Mouse (Mus musculus) intestine, embryonic 14.5 days (tissue): Measurements from ENCODE around the gene Gm49661. TPM values are rescaled to one million over a fixed set of nuclear protein-coding genes. Genes with fewer than 3 reads are reported as not detected.
A peak's percentile ranks its signal among the peaks of the same experiment; 100 is the strongest.

ENCODE experiments used
- ATAC-seq: fragments of 200-750 bp; cut with Nextera tagmentation; replicated peaks from 2 replicates; pipeline ENCODE4 v1.8.0; 2017; ENCODE audit warnings: low read depth, moderate number of reproducible peaks, moderate TSS enrichment, moderate library complexity; ENCODE audit not compliant: low FRiP score, low TSS enrichment
- DNase-seq: peaks from one replicate; pipeline ENCODE4 v3.0.0-alpha.2; 2018; ENCODE audit warnings: low spot score
- H3K27ac ChIP-seq: fragments of 300-500 bp; sonication (generic); 2 replicates; pipeline ENCODE4 v1.5.1; 2014; ENCODE audit warnings: low read depth, mild to moderate bottlenecking, control low read depth
- H3K27me3 ChIP-seq: fragments of 300-500 bp; sonication (generic); replicated peaks from 2 replicates; pipeline ENCODE4 v1.6.1; 2014; ENCODE audit warnings: low read length, control low read depth; ENCODE audit not compliant: control insufficient read depth, insufficient read depth
- H3K36me3 ChIP-seq: fragments of 300-500 bp; sonication (generic); 2 replicates; pipeline ENCODE4 v1.6.1; 2014; ENCODE audit warnings: low read length, control low read depth; ENCODE audit not compliant: control insufficient read depth, insufficient read depth
- H3K4me1 ChIP-seq: fragments of 300-500 bp; sonication (generic); replicated peaks from 2 replicates; pipeline ENCODE4 v1.6.1; 2014; ENCODE audit warnings: low read length, control low read depth, mixed read lengths; ENCODE audit not compliant: control insufficient read depth, insufficient read depth
- H3K4me2 ChIP-seq: fragments of 300-500 bp; sonication (generic); 2 replicates; pipeline ENCODE4 v1.6.1; 2014; ENCODE audit warnings: low read length
- H3K4me3 ChIP-seq: fragments of 300-500 bp; sonication (generic); 2 replicates; pipeline ENCODE4 v1.5.1; 2014; ENCODE audit warnings: low read depth, low read length, control low read depth, mixed read lengths
- H3K9ac ChIP-seq: fragments of 300-500 bp; sonication (generic); 2 replicates; pipeline ENCODE4 v1.6.1; 2014; ENCODE audit warnings: mild to moderate bottlenecking, low read length
- H3K9me3 ChIP-seq: fragments of 300-500 bp; sonication (generic); 2 replicates; pipeline ENCODE4 v1.6.1; 2016; ENCODE audit warnings: low read length, control low read depth; ENCODE audit not compliant: control insufficient read depth
- WGBS: fragments of 180-500 bp; shearing (Covaris S2); extraction: QIAGEN DNeasy Blood & Tissue Kit; methylation state at CpG from one replicate; pipeline ENCODE4 v1.1.7; 2014; 5-methylcytosine and 5-hydroxymethylcytosine counted together
- polyA plus RNA-seq: library from polyadenylated mRNA; unstranded; fragments of >200 nt; fragmentation: Nextera tagmentation; extraction: Ambion mirVana; gene quantifications from 2 replicates; pipeline ENCODE4 v1.2.1, GENCODE M21; 2014

The Gm49661 gene
- not detected in 2 replicates for polyA plus RNA-seq

- Histone ChIP-seq H3K4me1 (peaks cover 26% of the 10 kb centered on the region), H3K4me2 (peak within 1 kb of the TSS; percentile 87), H3K9me3 (no peaks in the 10 kb centered on the region), H3K27me3 (no peaks in the 10 kb centered on the region), H3K36me3 (peaks cover 39% of the 10 kb centered on the region), H3K27ac (peak within 1 kb of the TSS; percentile 81), H3K4me3 (peak within 1 kb of the TSS; percentile 68), H3K9ac (peak within 1 kb of the TSS; percentile 87)
- DNase-seq, result peak; percentile 93
- WGBS, result under 1% methylated on average over 56 of the region's 56 CpGs
- peak; percentile 80 for ATAC-seq
Observed at GRCm38 (mm10) chr8:84969241-84970134, at the start of gene Gm49661, which contains the start of the genes Prdx2 and Rnaseh2a. Gene Gm49661, minus strand, starts transcription at chr8:84969433. Gene Prdx2, plus strand, starts transcription at chr8:84969587. Gene Rnaseh2a, minus strand, starts transcription at chr8:84969767.

GRCm38 (mm10) chr8:85017209-85017608 lies 48.0 kb upstream of the Gm49661 start:
- Histone ChIP-seq H3K27ac (no peak overlapping the region), H3K4me2 (no peak overlapping the region), H3K27me3 (peaks cover 18% of the 10 kb centered on the region; the same call in 1 of the 2 replicates), H3K4me3 (no peak overlapping the region), H3K9me3 (no peaks in the 10 kb centered on the region), H3K36me3 (peaks cover 39% of the 10 kb centered on the region), H3K9ac (no peak overlapping the region), H3K4me1 (no peaks in the 10 kb centered on the region)
- DNase-seq (no peak), ATAC-seq (no peak)
- 44% methylated on average over 5 of the region's 5 CpGs for WGBS

GRCm38 (mm10) chr8:85016724-85017123 lies 47.5 kb upstream of the Gm49661 start:
- WGBS, result 68% methylated on average over 10 of the region's 10 CpGs
- H3K4me2 ChIP-seq, result no peak overlapping the region

GRCm38 (mm10) chr8:85014431-85014830 lies 45.2 kb upstream of the Gm49661 start, which contains the start of gene Best2:
Gene Best2, minus strand, starts transcription at chr8:85014531.
- H3K36me3 ChIP-seq, result peaks cover 20% of the 10 kb centered on the region
- H3K4me3 ChIP-seq, result peak within 1 kb of the TSS; percentile 17
- ATAC-seq (no peak), DNase-seq (no peak)
- WGBS, result 53% methylated on average over 2 of the region's 2 CpGs
- no peaks in the 10 kb centered on the region for H3K9me3 ChIP-seq
- no peak within 1 kb of the TSS for H3K9ac ChIP-seq
- H3K27me3 ChIP-seq, result peaks cover 37% of the 10 kb centered on the region
- no peak within 1 kb of the TSS for H3K27ac ChIP-seq
- H3K4me2 ChIP-seq, result peak within 1 kb of the TSS; percentile 46
- H3K4me1 ChIP-seq, result no peaks in the 10 kb centered on the region

More at GRCm38 (mm10) chr8:85016724-85017123, 47.5 kb upstream of the Gm49661 start:
- Histone ChIP-seq H3K4me3 (no peak overlapping the region), H3K27me3 (peaks cover 19% of the 10 kb centered on the region), H3K36me3 (peaks cover 35% of the 10 kb centered on the region), H3K9ac (no peak overlapping the region), H3K4me1 (no peaks in the 10 kb centered on the region), H3K27ac (no peak overlapping the region), H3K9me3 (no peaks in the 10 kb centered on the region)
- no peak for DNase-seq
- no peak for ATAC-seq

GRCm38 (mm10) chr8:85013230-85013840 lies 44.1 kb upstream of the Gm49661 start:
- Histone ChIP-seq H3K9ac (no peak overlapping the region), H3K9me3 (no peaks in the 10 kb centered on the region), H3K4me3 (peak overlapping the region; percentile 17), H3K27ac (no peak overlapping the region), H3K27me3 (peaks cover 45% of the 10 kb centered on the region), H3K4me2 (peak overlapping the region; percentile 46), H3K4me1 (no peaks in the 10 kb centered on the region), H3K36me3 (peaks cover 9% of the 10 kb centered on the region)
- peak; percentile 59 for ATAC-seq
- peak; percentile 83 for DNase-seq
- 3% methylated on average over 23 of the region's 26 CpGs for WGBS

- peaks cover 53% of the 10 kb centered on the region for H3K27me3 ChIP-seq
- no peak overlapping the region for H3K27ac ChIP-seq
- H3K9me3 ChIP-seq, result no peaks in the 10 kb centered on the region
- no peak for ATAC-seq
- H3K9ac ChIP-seq, result no peak overlapping the region
- no peak for DNase-seq
- H3K36me3 ChIP-seq, result no peaks in the 10 kb centered on the region
- no peaks in the 10 kb centered on the region for H3K4me1 ChIP-seq
- WGBS, result 12% methylated on average over 28 of the region's 28 CpGs
- H3K4me2 ChIP-seq, result no peak overlapping the region
- no peak overlapping the region for H3K4me3 ChIP-seq
Observed at GRCm38 (mm10) chr8:85011242-85011641, 42.0 kb upstream of the Gm49661 start.

- WGBS, result 20% methylated on average over 25 of the region's 25 CpGs
- Histone ChIP-seq H3K4me1 (no peaks in the 10 kb centered on the region), H3K4me2 (no peak overlapping the region), H3K36me3 (0 out of 2 replicates have a peak, but pooled peaks cover 3% of the 10 kb centered on the region), H3K9me3 (no peaks in the 10 kb centered on the region), H3K27me3 (peaks cover 38% of the 10 kb centered on the region), H3K27ac (no peak overlapping the region), H3K9ac (no peak overlapping the region), H3K4me3 (no peak overlapping the region)
- ATAC-seq, result no peak
- DNase-seq, result peak; percentile 68
Observed at GRCm38 (mm10) chr8:85007686-85008085, 38.5 kb upstream of the Gm49661 start.

- peak overlapping the region; percentile 11; the same call in 1 of the 2 replicates for H3K4me2 ChIP-seq
Observed at GRCm38 (mm10) chr8:84997649-84998295, 28.5 kb upstream of the Gm49661 start.

More at GRCm38 (mm10) chr8:84997649-84998295, 28.5 kb upstream of the Gm49661 start:
- peak; percentile 70 for ATAC-seq
- 0 out of 2 replicates have a peak, but pooled peaks cover 5% of the 10 kb centered on the region for H3K36me3 ChIP-seq
- H3K9me3 ChIP-seq, result no peaks in the 10 kb centered on the region
- H3K27ac ChIP-seq, result no peak overlapping the region
- H3K9ac ChIP-seq, result no peak overlapping the region
- 13% methylated on average over 19 of the region's 19 CpGs for WGBS
- DNase-seq, result peak; percentile 93
- H3K4me1 ChIP-seq, result no peaks in the 10 kb centered on the region
- no peak overlapping the region for H3K4me3 ChIP-seq
- no peaks in the 10 kb centered on the region for H3K27me3 ChIP-seq
